Mouse (Mus musculus) MEL (cell line): Measurements from ENCODE around the gene Lrrc23. TPM values are rescaled to one million over a fixed set of nuclear protein-coding genes. Genes with fewer than 3 reads are reported as not detected.

Source experiments
- DNase-seq: peaks from one replicate; pipeline ENCODE4 v3.0.0; 2011; ENCODE audit warnings: low read depth, low spot score
- H3K27ac ChIP-seq: 2 replicates; pipeline ENCODE4 v1.5.1; 2012; ENCODE audit warnings: low read depth, mild to moderate bottlenecking, control low read depth, low read length, moderate library complexity; ENCODE audit not compliant: control insufficient read depth
- H3K27me3 ChIP-seq, 2 experiments: fragments of 150-350 bp in 1 of 2; sonication (generic) in 1 of 2; 2 replicates each; pipeline ENCODE4 v1.6.1; 2012; ENCODE audit warnings: low read length in 2 of 2, mild to moderate bottlenecking in 2 of 2, improper control_type of control experiment in 1 of 2, moderate library complexity in 1 of 2; ENCODE audit not compliant: insufficient read depth in 2 of 2, control insufficient read depth in 1 of 2
- H3K36me3 ChIP-seq, 2 experiments: 2 replicates each; pipeline ENCODE4 v1.6.1; 2012 to 2014; ENCODE audit warnings: low read length in 2 of 2, improper control_type of control experiment in 1 of 2, inconsistent platforms in 1 of 2, mild to moderate bottlenecking in 1 of 2; ENCODE audit not compliant: insufficient read depth in 2 of 2, control insufficient read depth in 1 of 2
- H3K4me1 ChIP-seq, 2 experiments: fragments of 150-350 bp in 1 of 2; sonication (generic) in 1 of 2; 2 replicates each; pipeline ENCODE4 v1.6.1; 2012; ENCODE audit warnings: low read length in 2 of 2, improper control_type of control experiment in 1 of 2, mild to moderate bottlenecking in 1 of 2; ENCODE audit not compliant: insufficient read depth in 2 of 2, control insufficient read depth in 1 of 2
- H3K4me3 ChIP-seq, 2 experiments: fragments of 150-350 bp in 1 of 2; sonication (generic) in 1 of 2; 2 replicates each; pipeline ENCODE4 v1.5.1; 2012; ENCODE audit warnings: low read depth in 2 of 2, low read length in 2 of 2, mild to moderate bottlenecking in 2 of 2, moderate library complexity in 2 of 2, control low read depth in 1 of 2, improper control_type of control experiment in 1 of 2; ENCODE audit not compliant: control insufficient read depth in 1 of 2, insufficient read depth in 1 of 2
- H3K79me2 ChIP-seq: 2 replicates; pipeline ENCODE4 v1.6.1; 2012; ENCODE audit warnings: mild to moderate bottlenecking, low read length, moderate library complexity; ENCODE audit not compliant: control insufficient read depth, poor library complexity, insufficient read depth
- H3K9ac ChIP-seq: 2 replicates; pipeline ENCODE4 v1.6.1; 2012; ENCODE audit warnings: low read depth, mild to moderate bottlenecking, control low read depth, low read length, moderate library complexity; ENCODE audit not compliant: control insufficient read depth, poor library complexity, severe bottlenecking
- H3K9me3 ChIP-seq: fragments of 150-350 bp; sonication (generic); replicated peaks from 2 replicates; pipeline ENCODE4 v1.6.1; 2012; ENCODE audit warnings: mild to moderate bottlenecking, low read length, improper control_type of control experiment, moderate library complexity; ENCODE audit not compliant: insufficient read depth
- BHLHE40 ChIP-seq: IDR thresholded peaks from 2 replicates; pipeline ENCODE4 v1.6.1; 2012; ENCODE audit warnings: low read depth, mild to moderate bottlenecking, inconsistent platforms, low read length, improper control_type of control experiment, borderline replicate concordance
- CHD1 ChIP-seq: IDR thresholded peaks from 2 replicates; pipeline ENCODE4 v1.6.1; 2012; ENCODE audit warnings: low read depth, mild to moderate bottlenecking, inconsistent platforms, low read length, improper control_type of control experiment
- CTCF ChIP-seq, 3 experiments: IDR thresholded peaks in 2 of 3; conservative IDR thresholded peaks in 1 of 3; 2 replicates each; pipeline ENCODE4 v1.5.1; 2011 to 2012; ENCODE audit warnings: low read length in 3 of 3, low read depth in 2 of 3, mild to moderate bottlenecking in 2 of 3, improper control_type of control experiment in 1 of 3, inconsistent platforms in 1 of 3, mixed read lengths in 1 of 3, moderate library complexity in 1 of 3; ENCODE audit not compliant: control insufficient read depth in 1 of 3, insufficient read depth in 1 of 3, poor library complexity in 1 of 3, severe bottlenecking in 1 of 3
- E2F4 ChIP-seq: IDR thresholded peaks from 2 replicates; pipeline ENCODE4 v1.6.1; 2011; ENCODE audit warnings: low read depth, low read length, improper control_type of control experiment, borderline replicate concordance
- ELF1 ChIP-seq: IDR thresholded peaks from 2 replicates; pipeline ENCODE4 v1.6.1; 2014; ENCODE audit warnings: low read depth, mild to moderate bottlenecking, inconsistent platforms, low read length, improper control_type of control experiment, moderate library complexity
- EP300 ChIP-seq, 2 experiments: IDR thresholded peaks; 2 replicates each; pipeline ENCODE4 v1.6.1; 2011; ENCODE audit warnings: improper control_type of control experiment in 2 of 2, low read length in 2 of 2, low read depth in 1 of 2, mild to moderate bottlenecking in 1 of 2
- ETS1 ChIP-seq: IDR thresholded peaks from 2 replicates; pipeline ENCODE4 v1.6.1; 2012; ENCODE audit warnings: low read depth, mild to moderate bottlenecking, inconsistent platforms, low read length, improper control_type of control experiment, moderate library complexity
- GATA1 ChIP-seq: IDR thresholded peaks from 2 replicates; pipeline ENCODE4 v1.6.1; 2011; ENCODE audit warnings: low read depth, low read length, improper control_type of control experiment
- KAT2A ChIP-seq: conservative IDR thresholded peaks from 2 replicates; pipeline ENCODE4 v1.6.1; 2012; ENCODE audit warnings: low read depth, low read length, improper control_type of control experiment, inconsistent platforms
- MAZ ChIP-seq: IDR thresholded peaks from 2 replicates; pipeline ENCODE4 v1.6.1; 2012; ENCODE audit warnings: low read depth, mild to moderate bottlenecking, inconsistent platforms, low read length, improper control_type of control experiment
- MEF2A ChIP-seq: IDR thresholded peaks from 2 replicates; pipeline ENCODE4 v1.6.1; 2014; ENCODE audit warnings: low read depth, mild to moderate bottlenecking, inconsistent platforms, low read length, improper control_type of control experiment; ENCODE audit not compliant: poor library complexity, insufficient replicate concordance, severe bottlenecking; ENCODE audit errors: extremely low read depth
- MXI1 ChIP-seq: IDR thresholded peaks from 2 replicates; pipeline ENCODE4 v1.6.1; 2011; ENCODE audit warnings: mild to moderate bottlenecking, low read depth, low read length, improper control_type of control experiment
- MYB ChIP-seq: IDR thresholded peaks from 2 replicates; pipeline ENCODE4 v1.6.1; 2011; ENCODE audit warnings: mild to moderate bottlenecking, low read depth, low read length, improper control_type of control experiment
- MYC ChIP-seq: IDR thresholded peaks from 2 replicates; pipeline ENCODE4 v1.6.1; 2011; ENCODE audit warnings: low read depth, mild to moderate bottlenecking, low read length, improper control_type of control experiment, moderate library complexity
- NELFE ChIP-seq: IDR thresholded peaks from 2 replicates; pipeline ENCODE4 v1.6.1; 2011; ENCODE audit warnings: low read depth, low read length, improper control_type of control experiment
- POLR2AphosphoS5 ChIP-seq: IDR thresholded peaks from 2 replicates; pipeline ENCODE4 v1.6.1; 2012; ENCODE audit warnings: low read depth, borderline replicate concordance, mild to moderate bottlenecking, inconsistent platforms, low read length, moderate library complexity, mixed read lengths
- RCOR1 ChIP-seq: IDR thresholded peaks from 2 replicates; pipeline ENCODE4 v1.6.1; 2012; ENCODE audit warnings: low read depth, mild to moderate bottlenecking, inconsistent platforms, low read length, improper control_type of control experiment
- SIN3A ChIP-seq: IDR thresholded peaks from 2 replicates; pipeline ENCODE4 v1.6.1; 2012; ENCODE audit warnings: low read length, improper control_type of control experiment, inconsistent platforms
- SMC3 ChIP-seq: IDR thresholded peaks from 2 replicates; pipeline ENCODE4 v1.6.1; 2011; ENCODE audit warnings: low read depth, low read length, improper control_type of control experiment
- TBP ChIP-seq: IDR thresholded peaks from 2 replicates; pipeline ENCODE4 v1.8.0; 2011; ENCODE audit warnings: low read depth, low read length, improper control_type of control experiment
- TCF12 ChIP-seq: IDR thresholded peaks from 2 replicates; pipeline ENCODE4 v1.6.1; 2014; ENCODE audit warnings: low read depth, mild to moderate bottlenecking, inconsistent platforms, low read length, improper control_type of control experiment, moderate library complexity
- UBTF ChIP-seq: IDR thresholded peaks from 2 replicates; pipeline ENCODE4 v1.6.1; 2012; ENCODE audit warnings: low read depth, mild to moderate bottlenecking, inconsistent platforms, low read length, improper control_type of control experiment, moderate library complexity, borderline replicate concordance; ENCODE audit not compliant: insufficient read depth
- USF1 ChIP-seq: IDR thresholded peaks from 2 replicates; pipeline ENCODE4 v1.6.1; 2014; ENCODE audit warnings: low read depth, mild to moderate bottlenecking, inconsistent platforms, low read length, improper control_type of control experiment, moderate library complexity
- ZMIZ1 ChIP-seq: IDR thresholded peaks from 2 replicates; pipeline ENCODE4 v1.6.1; 2012; ENCODE audit warnings: low read depth, mild to moderate bottlenecking, inconsistent platforms, low read length, improper control_type of control experiment, moderate library complexity
- polyA plus RNA-seq, 2 experiments: library from polyadenylated mRNA; stranded (reverse) in 1 of 2; unstranded in 1 of 2; fragments of >175 nt in 1 of 2; fragments of >200 nt in 1 of 2; gene quantifications; 2 replicates each; pipeline versions ENCODE4 v1.2.1 to v1.2.4; 2012; ENCODE audit warnings: low replicate concordance in 2 of 2, low read depth in 1 of 2; ENCODE audit not compliant: insufficient read length in 2 of 2, insufficient read depth in 1 of 2, missing spikeins in 1 of 2
- total RNA-seq: library from RNA; depleted of rRNA; stranded (reverse); fragments of 300-350 nt; gene quantifications from 2 replicates; pipeline ENCODE4 v1.2.3, GENCODE M21; 2012

The Lrrc23 gene
- total and polyA plus RNA-seq, 3 experiments, result 0.11 TPM; not detected in 2

DNA sequence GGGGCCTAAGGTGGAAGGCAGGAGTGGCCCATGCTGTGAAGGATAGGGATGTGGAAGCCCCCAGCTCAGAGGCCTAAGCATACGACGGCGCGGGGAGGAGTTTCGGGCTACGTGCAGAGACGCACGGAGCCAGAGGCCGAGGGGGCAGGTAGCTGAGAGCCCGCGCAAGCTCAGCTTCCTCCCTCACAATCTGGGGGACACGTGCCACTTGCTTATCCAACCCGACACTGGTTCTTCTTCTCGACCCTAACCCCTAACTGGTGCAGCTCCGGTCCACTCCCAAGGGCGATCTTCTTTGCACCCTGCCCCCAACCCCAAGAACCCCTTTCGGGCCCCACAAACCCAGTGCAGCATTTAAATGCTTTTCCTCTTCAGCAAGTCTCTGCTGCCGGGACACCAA lies 34.0 kb upstream of the Lrrc23 start (continued):
- TF ChIP-seq POLR2AphosphoS5 (no peak), ZMIZ1 (no peak), MXI1 (peak; percentile 92), SMC3 (no peak)

DNA sequence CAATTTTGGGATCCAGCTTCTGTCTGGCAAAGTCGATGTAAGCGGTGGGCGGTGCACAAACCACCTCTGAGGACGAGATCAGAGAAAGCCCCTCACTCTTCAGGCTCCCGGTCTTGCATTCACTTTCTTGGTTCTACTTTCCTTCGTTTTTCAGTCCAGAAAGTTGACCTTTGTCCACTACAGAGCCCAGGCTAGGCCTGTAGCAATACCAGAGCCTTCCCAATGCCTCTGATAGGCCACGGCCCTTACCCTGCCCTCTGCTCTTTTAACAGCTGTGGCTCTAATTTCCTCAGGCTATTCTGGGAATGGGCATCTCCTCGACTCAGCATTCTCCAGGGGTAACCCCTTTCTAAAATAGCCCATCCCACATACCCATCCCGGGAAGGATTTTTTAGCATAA lies 33.3 kb upstream of the Lrrc23 start:
- H3K9me3 ChIP-seq, result no peaks in the 10 kb centered on the region
- TF ChIP-seq NELFE (no peak), ELF1 (no peak), SMC3 (no peak), MAZ (no peak), MYC (no peak), CHD1 (no peak), MYB (no peak), KAT2A (no peak), TBP (no peak), TCF12 (no peak), RCOR1 (no peak), MEF2A (no peak), CTCF (IDR thresholded peaks at IDR 0.05 in 2 of 3, conservative IDR thresholded peaks at IDR 0.05 in 1 of 3; ENCODE audit: control insufficient read depth in 1 of 3, insufficient read depth in 1 of 3, low read depth in 2 of 3, low read length in 3 of 3, poor library complexity in 1 of 3, severe bottlenecking in 1 of 3) (no peak)
- no peaks in the 10 kb centered on the region for H3K27me3 ChIP-seq
- H3K27ac ChIP-seq, result peak overlapping the region; percentile 18; the same call in 1 of the 2 replicates
- peaks cover 19% of the 10 kb centered on the region for H3K79me2 ChIP-seq
- peaks cover 6 to 11% of the 10 kb centered on the region in 2 experiments for H3K36me3 ChIP-seq
- peaks cover 0 to 24% of the 10 kb centered on the region in 2 experiments; a peak in 3 of 4 replicates for H3K4me1 ChIP-seq
- H3K4me3 ChIP-seq, result peak overlapping the region; percentile 72 to 78
- DNase-seq, result no peak
- peak overlapping the region; percentile 73 for H3K9ac ChIP-seq

DNA sequence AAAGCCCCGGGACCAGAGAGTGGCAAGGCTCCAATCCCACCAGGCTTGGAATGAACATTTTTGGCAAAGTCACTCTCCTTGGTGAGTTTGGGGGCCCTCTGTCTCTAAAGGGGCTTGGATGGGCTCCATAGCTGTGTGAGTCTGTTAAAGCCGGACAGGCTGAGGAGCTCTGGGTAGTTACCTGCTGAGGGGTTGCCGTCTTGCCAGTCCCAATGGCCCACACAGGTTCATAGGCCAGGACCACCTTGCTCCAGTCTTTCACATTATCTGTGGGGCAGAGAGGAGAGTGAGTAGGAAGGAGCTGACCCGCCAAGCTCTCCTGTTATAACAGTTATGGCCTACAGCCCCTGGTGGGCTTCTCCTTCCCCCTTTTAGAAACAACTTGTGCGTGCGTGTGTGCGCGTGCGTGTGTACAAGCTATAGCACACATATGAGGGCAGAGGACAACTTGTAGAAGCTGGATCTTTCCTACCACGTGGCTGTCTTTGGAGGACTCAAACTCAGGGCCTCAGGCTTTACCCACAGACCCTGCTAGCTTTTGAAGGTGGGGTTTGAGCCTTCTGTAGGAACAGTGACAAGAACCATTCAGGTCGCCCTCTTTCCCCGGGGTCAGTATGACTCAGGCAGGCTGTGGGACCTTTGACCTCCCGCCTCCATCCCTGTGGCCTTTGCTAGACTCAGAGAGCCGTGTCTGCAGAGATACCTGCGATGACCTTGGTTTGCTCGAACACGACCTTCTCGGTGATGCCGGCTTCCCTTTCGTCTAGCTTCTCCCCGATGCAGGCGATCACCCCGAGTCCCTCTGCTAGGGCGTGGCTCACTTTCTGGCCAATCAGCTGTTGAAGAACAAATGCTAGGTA lies 32.4 kb upstream of the Lrrc23 start:
- Histone ChIP-seq H3K4me1 (peaks cover 0 to 27% of the 10 kb centered on the region in 2 experiments; a peak in 3 of 4 replicates), H3K27ac (no peak overlapping the region), H3K79me2 (peaks cover 19% of the 10 kb centered on the region), H3K4me3 (peak overlapping the region; percentile 72 to 78; a peak in 3 of 4 replicates), H3K9ac (no peak overlapping the region), H3K27me3 (no peaks in the 10 kb centered on the region), H3K36me3 (peaks cover 6 to 11% of the 10 kb centered on the region in 2 experiments), H3K9me3 (no peaks in the 10 kb centered on the region)
- DNase-seq, result peak; percentile 34
- TF ChIP-seq USF1, result no peak
- no peak for TF ChIP-seq UBTF
- no peak for TF ChIP-seq SIN3A
- no peak for TF ChIP-seq MEF2A
- no peak for TF ChIP-seq E2F4
- no peak for TF ChIP-seq BHLHE40
- no peak for TF ChIP-seq ETS1
- no peak for TF ChIP-seq MXI1
- TF ChIP-seq NELFE, result no peak
- TF ChIP-seq EP300 (IDR thresholded peaks at IDR 0.05; ENCODE audit: low read depth in 1 of 2, low read length in 2 of 2), result no peak
- TF ChIP-seq KAT2A, result no peak
- TF ChIP-seq CHD1, result no peak
- no peak for TF ChIP-seq GATA1
- no peak for TF ChIP-seq ZMIZ1
